Comparison of ENCODE assay signal across 26 mouse cellular contexts in the genomic region with DNA sequence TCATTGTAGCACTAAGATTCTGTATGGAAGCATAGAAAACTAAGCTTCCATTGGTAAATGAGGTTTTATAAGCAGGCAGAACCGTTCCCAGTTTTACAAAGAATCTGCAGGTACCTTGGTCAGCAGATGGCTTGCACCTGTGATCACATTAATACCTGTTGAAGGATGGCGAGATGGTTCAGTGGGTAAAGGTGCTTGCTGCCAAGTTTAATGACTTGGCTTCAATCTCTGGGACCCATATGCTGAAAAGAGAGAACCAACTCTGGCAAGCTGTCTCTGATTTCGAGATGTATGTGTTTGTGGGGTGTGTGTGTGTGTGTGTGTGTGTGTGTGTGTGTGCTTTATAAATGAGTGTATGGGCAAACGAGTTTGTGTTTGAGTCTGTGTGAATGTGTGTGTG. TPM values are rescaled to one million over a fixed set of nuclear protein-coding genes. Genes with fewer than 3 reads are reported as not detected.
A peak's percentile ranks its signal among the peaks of the same experiment; 100 is the strongest.
DNase-seq lines count a peak whose midpoint lies in the region; ATAC-seq lines count a peak whose summit lies in the region.
"Had no signal": no experiment of that assay in that cellular context is flagged by ENCODE, and none has a peak within 500 bp of the region (broad histone marks: within the 10 kb centered on the region; RNA-seq: fewer than 3 reads in every experiment).

No protein-coding gene starts in this region.

- H3K9me3 ChIP-seq in hindbrain, embryonic 15.5 days, result no peaks in the 10 kb centered on the region
- no peaks in the 10 kb centered on the region for H3K9me3 ChIP-seq in hindbrain, embryonic 14.5 days (ENCODE audit: control insufficient read depth, low read length)
- H3K9me3 ChIP-seq in midbrain, embryonic 11.5 days (ENCODE audit: control insufficient read depth, low read length), result no peaks in the 10 kb centered on the region
- no peaks in the 10 kb centered on the region for H3K9me3 ChIP-seq in midbrain, embryonic 16.5 days (replicated peaks; ENCODE audit: control insufficient read depth, low read length, poor library complexity, severe bottlenecking)
- H3K9me3 ChIP-seq: embryonic facial prominence, embryonic 10.5 days; embryonic facial prominence, embryonic 13.5 days; forebrain, embryonic 12.5 days had no signal

- peak; percentile 27; the same call in 1 of the 2 replicates for ATAC-seq in hindbrain, embryonic 15.5 days (ENCODE audit: low FRiP score, low read depth)
- ATAC-seq in hindbrain, embryonic 14.5 days (ENCODE audit: low FRiP score), result no peak
- ATAC-seq in midbrain, embryonic 11.5 days (ENCODE audit: low FRiP score), result no peak
- no peak for ATAC-seq in midbrain, embryonic 16.5 days
- ATAC-seq: forebrain, embryonic 16.5 days; intestine, postnatal 0 days; Patski had no signal

- H3K36me3 ChIP-seq in hindbrain, embryonic 15.5 days, result no peaks in the 10 kb centered on the region
- no peaks in the 10 kb centered on the region for H3K36me3 ChIP-seq in hindbrain, embryonic 14.5 days (replicated peaks; ENCODE audit: control insufficient read depth, insufficient read depth)
- H3K36me3 ChIP-seq in midbrain, embryonic 11.5 days (ENCODE audit: control insufficient read depth, insufficient read depth, low read length), result no peaks in the 10 kb centered on the region
- no peaks in the 10 kb centered on the region for H3K36me3 ChIP-seq in midbrain, embryonic 16.5 days (ENCODE audit: control insufficient read depth, insufficient read depth, low read length)
- H3K36me3 ChIP-seq: embryonic facial prominence, embryonic 10.5 days; embryonic facial prominence, embryonic 13.5 days; forebrain, embryonic 12.5 days had no signal

- H3K27ac ChIP-seq in hindbrain, embryonic 15.5 days (replicated peaks), result no peak overlapping the region
- no peak overlapping the region for H3K27ac ChIP-seq in hindbrain, embryonic 14.5 days
- H3K27ac ChIP-seq in midbrain, embryonic 11.5 days (ENCODE audit: low read depth, low read length), result no peak overlapping the region
- H3K27ac ChIP-seq in midbrain, embryonic 16.5 days (ENCODE audit: low read length), result no peak overlapping the region
- H3K27ac ChIP-seq: embryonic facial prominence, embryonic 10.5 days; embryonic facial prominence, embryonic 13.5 days; forebrain, embryonic 12.5 days; gastrocnemius, adult 2 months had no signal

- H3K9ac ChIP-seq in hindbrain, embryonic 15.5 days, result no peak overlapping the region
- H3K9ac ChIP-seq in hindbrain, embryonic 14.5 days, result no peak overlapping the region
- no peak overlapping the region for H3K9ac ChIP-seq in midbrain, embryonic 11.5 days (ENCODE audit: low read length)
- no peak overlapping the region for H3K9ac ChIP-seq in midbrain, embryonic 16.5 days (ENCODE audit: low read depth, low read length)
- H3K9ac ChIP-seq: embryonic facial prominence, embryonic 13.5 days; forebrain, embryonic 12.5 days had no signal

- no peaks in the 10 kb centered on the region for H3K27me3 ChIP-seq in hindbrain, embryonic 15.5 days
- no peaks in the 10 kb centered on the region for H3K27me3 ChIP-seq in hindbrain, embryonic 14.5 days (ENCODE audit: control insufficient read depth, insufficient read depth, low read length)
- no peaks in the 10 kb centered on the region for H3K27me3 ChIP-seq in midbrain, embryonic 11.5 days (ENCODE audit: control insufficient read depth, insufficient read depth, low read length)
- no peaks in the 10 kb centered on the region for H3K27me3 ChIP-seq in midbrain, embryonic 16.5 days (ENCODE audit: control insufficient read depth, insufficient read depth, low read depth, low read length)
- H3K27me3 ChIP-seq: embryonic facial prominence, embryonic 13.5 days; forebrain, embryonic 12.5 days; Patski had no signal

- WGBS in hindbrain, embryonic 15.5 days, result 76% methylated on average over 4 of the region's 4 CpGs
- WGBS in hindbrain, embryonic 14.5 days, result 84% methylated on average over 4 of the region's 4 CpGs
- 74% methylated on average over 4 of the region's 4 CpGs for WGBS in midbrain, embryonic 11.5 days
- 83% methylated on average over 4 of the region's 4 CpGs for WGBS in midbrain, embryonic 16.5 days

- DNase-seq in cerebellum, postnatal 10 days, result peak; percentile 59 to 65
- DNase-seq in cerebellum, postnatal 36 days, result no peak
- DNase-seq in hindbrain, embryonic 14.5 days (ENCODE audit: low spot score), result no peak
- peak; percentile 45 for DNase-seq in midbrain, embryonic 11.5 days (ENCODE audit: low spot score, missing footprints)
- DNase-seq: adrenal gland, postnatal 10 days; adrenal gland, postnatal 36 days; cerebellum, adult 11 months; cerebellum, adult 8-10 months; embryo, embryonic 11 days; gastrocnemius, adult 2 months; gastrocnemius, postnatal 14 days; heart, adult 11 months; kidney, adult 2 months had no signal

- no peak overlapping the region for H3K4me3 ChIP-seq in hindbrain, embryonic 15.5 days
- H3K4me3 ChIP-seq in hindbrain, embryonic 14.5 days (replicated peaks; ENCODE audit: low read length), result no peak overlapping the region
- no peak overlapping the region for H3K4me3 ChIP-seq in midbrain, embryonic 11.5 days (ENCODE audit: low read depth, low read length)
- H3K4me3 ChIP-seq in midbrain, embryonic 16.5 days (ENCODE audit: low read depth, low read length), result no peak overlapping the region
- H3K4me3 ChIP-seq: embryonic facial prominence, embryonic 10.5 days; embryonic facial prominence, embryonic 13.5 days; erythroblast, embryonic 14.5 days; forebrain, embryonic 12.5 days; gastrocnemius, adult 2 months had no signal

- no peak overlapping the region for H3K4me2 ChIP-seq in hindbrain, embryonic 15.5 days
- H3K4me2 ChIP-seq in hindbrain, embryonic 14.5 days (replicated peaks), result no peak overlapping the region
- H3K4me2 ChIP-seq in midbrain, embryonic 11.5 days, result no peak overlapping the region
- no peak overlapping the region for H3K4me2 ChIP-seq in midbrain, embryonic 16.5 days (ENCODE audit: low read length)
- H3K4me2 ChIP-seq: embryonic facial prominence, embryonic 13.5 days; forebrain, embryonic 12.5 days; heart, embryonic 11.5 days had no signal

- H3K4me1 ChIP-seq in hindbrain, embryonic 15.5 days (replicated peaks), result no peaks in the 10 kb centered on the region
- H3K4me1 ChIP-seq in hindbrain, embryonic 14.5 days (replicated peaks; ENCODE audit: control insufficient read depth, insufficient read depth, low read length), result no peaks in the 10 kb centered on the region
- H3K4me1 ChIP-seq in midbrain, embryonic 11.5 days (ENCODE audit: control insufficient read depth, insufficient read depth, low read length), result no peaks in the 10 kb centered on the region
- H3K4me1 ChIP-seq in midbrain, embryonic 16.5 days (ENCODE audit: control insufficient read depth, insufficient read depth, low read length), result no peaks in the 10 kb centered on the region
- H3K4me1 ChIP-seq: embryonic facial prominence, embryonic 10.5 days; embryonic facial prominence, embryonic 13.5 days; forebrain, embryonic 12.5 days had no signal

RNA-seq across cellular contexts. Expression of a gene that starts 27.3 kb away (rescaled TPM):
- polyA plus RNA-seq in hindbrain, embryonic 15.5 days (2015; fragmentation: Nextera tagmentation; extraction: Ambion mirVana), result not detected in 2 replicates
- not detected in 2 replicates for polyA plus RNA-seq in hindbrain, embryonic 14.5 days (2014; fragmentation: Nextera tagmentation; extraction: Ambion mirVana)
- not detected in 2 replicates for polyA plus RNA-seq in midbrain, embryonic 11.5 days (2014; fragmentation: Nextera tagmentation; extraction: Ambion mirVana)
- not detected in 2 replicates for polyA plus RNA-seq in midbrain, embryonic 16.5 days (2015; fragmentation: Nextera tagmentation; extraction: Ambion mirVana)
- polyA plus RNA-seq: embryonic facial prominence, embryonic 10.5 days; embryonic facial prominence, embryonic 13.5 days; erythroblast, embryonic 14.5 days; forebrain, embryonic 12.5 days; forebrain, embryonic 16.5 days; heart, embryonic 11.5 days; heart, embryonic 14.5 days; heart, postnatal 0 days; intestine, embryonic 14.5 days; intestine, postnatal 0 days; kidney, adult 2 months; Patski had no signal

Comparison
In these comparisons a context has a peak if more than half of its experiments do, and no peak if none do; other contexts are left out.
1. DNase-seq: peak in cerebellum, postnatal 10 days (2 of 2) and midbrain, embryonic 11.5 days (single experiment); none in cerebellum, postnatal 36 days (0 of 2) and hindbrain, embryonic 14.5 days (single experiment).